Mouse (Mus musculus): Measurements from ENCODE around the gene Olfr1028. TPM values are rescaled to one million over a fixed set of nuclear protein-coding genes. Genes with fewer than 3 reads are reported as not detected.

Gene Olfr1028
- not detected for polyA plus RNA-seq (2017; shearing (Covaris generic))

DNA sequence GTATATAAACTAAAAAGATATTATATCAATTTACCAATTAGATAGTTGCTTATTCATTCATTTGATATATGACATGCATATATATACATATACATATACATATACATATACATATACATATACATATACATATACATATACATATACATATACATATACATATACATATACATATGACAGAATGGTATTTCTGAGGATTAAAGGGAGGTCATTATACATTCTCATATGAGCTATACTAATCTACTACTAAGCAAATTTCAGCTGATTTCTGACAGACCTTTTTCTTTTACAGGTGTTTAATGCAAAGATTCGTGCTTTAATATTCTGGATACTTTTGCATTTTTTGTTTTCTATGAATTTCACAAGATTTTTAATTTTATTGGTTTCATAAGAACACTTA lies at the start of gene Olfr1028:
Olfr1028 (plus strand) TSS at position 301 of the 400 bp plus-strand sequence.
- ATAC-seq, result no peak

- ATAC-seq, result no peak
These were observed 45.3 kb upstream of the Olfr1028 start, which contains the start of gene Olfr1024 for GRCm38 (mm10) chr2:85904952-85905351. Gene Olfr1024 (minus strand): TSS chr2:85905052.

DNA sequence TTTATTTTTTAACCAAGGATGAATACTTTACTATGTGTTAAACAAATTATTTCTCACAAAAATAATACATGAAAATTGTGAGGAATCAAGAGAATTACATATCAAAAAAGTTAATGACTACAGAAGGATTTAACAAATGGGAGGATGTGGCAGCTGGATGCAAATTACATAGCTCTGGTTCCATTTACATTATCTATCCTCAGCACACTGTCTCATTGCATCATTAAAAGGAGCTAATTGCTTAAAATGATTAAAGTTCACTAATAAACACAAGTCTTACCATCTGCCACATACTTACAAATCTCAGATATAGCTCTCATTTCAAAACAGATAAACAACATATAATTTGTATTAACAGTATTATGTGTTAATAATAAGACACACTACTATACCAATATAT lies 37.0 kb upstream of the Olfr1028 start:
- ATAC-seq, result no peak

DNA sequence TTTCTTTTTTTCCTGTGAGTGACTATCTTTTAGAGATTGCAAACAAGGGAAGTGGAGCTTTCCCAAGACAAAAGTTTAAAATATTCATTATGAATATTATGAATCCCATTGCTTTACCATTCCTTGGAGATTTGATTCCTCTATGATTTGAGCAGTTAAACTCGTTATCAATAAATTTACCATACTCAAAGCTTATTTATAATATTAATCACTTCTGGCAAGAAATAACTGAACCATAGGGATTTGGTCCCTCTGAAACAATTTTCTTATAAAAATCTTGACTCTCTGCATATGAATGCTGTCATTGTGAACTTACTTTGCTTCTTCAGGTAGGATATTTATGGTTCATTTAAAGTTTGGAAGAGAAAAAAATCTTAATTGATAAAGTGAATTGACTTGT lies 35.3 kb upstream of the Olfr1028 start, which contains the start of gene Olfr1025-ps1:
Olfr1025-ps1 (plus strand) TSS at position 301 of the 400 bp plus-strand sequence.
- ATAC-seq, result no peak

DNA sequence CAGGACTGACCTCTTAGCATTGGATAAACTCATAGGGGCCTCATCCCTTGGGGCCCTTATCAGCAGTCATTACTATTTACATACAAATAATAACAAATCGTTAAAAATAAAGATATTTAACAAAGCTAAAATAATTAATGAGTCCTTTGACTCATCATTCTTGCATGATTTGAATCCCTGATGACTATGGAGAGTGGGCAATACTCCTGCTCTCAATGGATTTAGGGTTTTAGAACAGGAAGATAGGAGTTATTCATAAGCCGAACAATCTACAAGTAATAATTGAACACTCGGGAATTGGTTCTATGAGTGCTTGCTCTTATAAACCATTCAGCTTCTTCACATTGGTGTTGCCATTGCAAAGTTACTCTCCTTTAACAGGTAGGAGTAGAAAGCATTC lies 29.0 kb upstream of the Olfr1028 start, which contains the start of gene Olfr1026:
Olfr1026 (plus strand) TSS at position 301 of the 400 bp plus-strand sequence.
- ATAC-seq, result no peak

DNA sequence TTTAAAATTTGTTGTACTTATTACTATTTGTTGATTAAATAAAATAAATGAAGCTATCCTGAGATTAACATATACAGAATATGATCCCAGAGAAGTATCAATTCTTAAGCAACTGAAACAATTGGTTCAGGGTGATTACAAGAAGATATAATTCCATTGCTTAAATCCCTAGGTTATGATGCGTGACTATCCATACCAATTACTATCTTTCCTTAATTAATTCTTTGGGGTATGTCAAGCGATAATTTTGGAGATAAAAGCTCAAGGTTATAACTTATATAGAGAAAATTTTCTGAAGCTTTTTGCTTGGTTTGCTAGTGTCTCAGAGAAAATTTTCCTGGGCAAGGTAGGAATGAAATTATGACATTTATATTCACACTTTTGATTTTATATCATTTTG lies 23.4 kb downstream of the Olfr1028 start, which contains the start of gene Olfr1029:
Olfr1029 (plus strand) TSS at position 301 of the 400 bp plus-strand sequence.
- no peak for ATAC-seq

GRCm38 (mm10) chr2:85978976-85979375 lies 28.7 kb downstream of the Olfr1028 start, which contains the start of gene Olfr1030:
Gene Olfr1030 (plus strand): TSS chr2:85979276.
- no peak for ATAC-seq

DNA sequence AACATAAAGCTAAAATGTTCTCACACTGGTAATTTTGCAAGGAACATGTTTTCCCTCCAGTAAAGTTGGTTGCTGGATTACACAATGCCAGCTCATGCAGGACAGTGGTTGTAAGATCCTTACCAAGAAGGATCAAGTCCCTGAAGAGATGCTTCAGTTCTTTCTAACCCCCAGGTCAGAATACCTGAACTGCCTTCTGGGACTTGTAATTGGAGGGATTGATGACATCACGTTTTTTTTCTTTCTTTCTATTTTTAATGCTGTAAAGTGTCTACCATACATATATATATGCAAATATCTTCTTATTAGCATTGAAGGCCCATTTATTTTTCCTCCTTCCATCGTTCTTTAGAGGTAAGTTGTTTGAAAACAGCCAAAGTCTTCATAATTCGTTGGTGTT lies 39.8 kb downstream of the Olfr1028 start, which contains the start of gene Olfr1031:
Olfr1031 (plus strand) TSS at position 301 of the 400 bp plus-strand sequence.
- ATAC-seq, result no peak

Other genes with a start within 250 kb of the Olfr1028 start
- gene Olfr1009, start 235.0 kb upstream of the Olfr1028 start, polyA plus RNA-seq (2017; shearing (Covaris generic)), result not detected
- not detected for gene Olfr1012, start 187.7 kb upstream of the Olfr1028 start, polyA plus RNA-seq (2017; shearing (Covaris generic))
- gene Olfr1013, start 183.3 kb upstream of the Olfr1028 start, polyA plus RNA-seq (2017; shearing (Covaris generic)), result not detected
- gene Olfr1014, start 177.7 kb upstream of the Olfr1028 start, polyA plus RNA-seq (2017; shearing (Covaris generic)), result not detected
- gene Olfr1015, start 168.4 kb upstream of the Olfr1028 start, polyA plus RNA-seq (2017; shearing (Covaris generic)), result not detected
- gene Olfr1016, start 147.9 kb upstream of the Olfr1028 start, polyA plus RNA-seq (2017; shearing (Covaris generic)), result not detected
- gene Olfr1018, start 132.0 kb upstream of the Olfr1028 start, polyA plus RNA-seq (2017; shearing (Covaris generic)), result not detected
- not detected for gene Olfr1019, start 105.0 kb upstream of the Olfr1028 start, polyA plus RNA-seq (2017; shearing (Covaris generic))
- gene Olfr1020, start 103.4 kb upstream of the Olfr1028 start, polyA plus RNA-seq (2017; shearing (Covaris generic)), result not detected
- not detected for gene Olfr1022, start 81.8 kb upstream of the Olfr1028 start, polyA plus RNA-seq (2017; shearing (Covaris generic))
- not detected for gene Olfr1023, start 64.8 kb upstream of the Olfr1028 start, polyA plus RNA-seq (2017; shearing (Covaris generic))
- not detected for gene Olfr1024, start 45.4 kb upstream of the Olfr1028 start, polyA plus RNA-seq (2017; shearing (Covaris generic))
- not detected for gene Olfr1025-ps1, start 35.2 kb upstream of the Olfr1028 start, polyA plus RNA-seq (2017; shearing (Covaris generic))
- gene Olfr1026, start 28.9 kb upstream of the Olfr1028 start, polyA plus RNA-seq (2017; shearing (Covaris generic)), result not detected
- gene Olfr1029, start 23.5 kb downstream of the Olfr1028 start, polyA plus RNA-seq (2017; shearing (Covaris generic)), result not detected
- not detected for gene Olfr1030, start 28.8 kb downstream of the Olfr1028 start, polyA plus RNA-seq (2017; shearing (Covaris generic))
- gene Olfr1031, start 39.9 kb downstream of the Olfr1028 start, polyA plus RNA-seq (2017; shearing (Covaris generic)), result not detected
- gene Olfr1032, start 55.1 kb downstream of the Olfr1028 start, polyA plus RNA-seq (2017; shearing (Covaris generic)), result not detected
- not detected for gene Olfr1033, start 70.2 kb downstream of the Olfr1028 start, polyA plus RNA-seq (2017; shearing (Covaris generic))
- gene Olfr1034, start 95.4 kb downstream of the Olfr1028 start, polyA plus RNA-seq (2017; shearing (Covaris generic)), result not detected
- not detected for gene Olfr1036, start 123.6 kb downstream of the Olfr1028 start, polyA plus RNA-seq (2017; shearing (Covaris generic))
- not detected for gene Olfr1037, start 136.9 kb downstream of the Olfr1028 start, polyA plus RNA-seq (2017; shearing (Covaris generic))
- not detected for gene Olfr1039, start 185.5 kb downstream of the Olfr1028 start, polyA plus RNA-seq (2017; shearing (Covaris generic))
- not detected for gene Olfr1040, start 196.3 kb downstream of the Olfr1028 start, polyA plus RNA-seq (2017; shearing (Covaris generic))
- not detected for gene Olfr1042, start 211.4 kb downstream of the Olfr1028 start, polyA plus RNA-seq (2017; shearing (Covaris generic))
- gene Olfr1043, start 217.1 kb downstream of the Olfr1028 start, polyA plus RNA-seq (2017; shearing (Covaris generic)), result not detected
- not detected for gene Olfr1044, start 227.4 kb downstream of the Olfr1028 start, polyA plus RNA-seq (2017; shearing (Covaris generic))
- gene Olfr52, start 235.2 kb downstream of the Olfr1028 start, polyA plus RNA-seq (2017; shearing (Covaris generic)), result not detected